Mouse (Mus musculus) natural killer cell, adult 2 months (primary cell): ENCODE data around the gene Ccdc162.

ENCODE experiments used
- DNase-seq, 2 experiments: peaks; one replicate each; pipeline ENCODE4 v3.0.0; 2022; ENCODE audit warnings: low spot score in 2 of 2

Ccdc162 gene

DNA sequence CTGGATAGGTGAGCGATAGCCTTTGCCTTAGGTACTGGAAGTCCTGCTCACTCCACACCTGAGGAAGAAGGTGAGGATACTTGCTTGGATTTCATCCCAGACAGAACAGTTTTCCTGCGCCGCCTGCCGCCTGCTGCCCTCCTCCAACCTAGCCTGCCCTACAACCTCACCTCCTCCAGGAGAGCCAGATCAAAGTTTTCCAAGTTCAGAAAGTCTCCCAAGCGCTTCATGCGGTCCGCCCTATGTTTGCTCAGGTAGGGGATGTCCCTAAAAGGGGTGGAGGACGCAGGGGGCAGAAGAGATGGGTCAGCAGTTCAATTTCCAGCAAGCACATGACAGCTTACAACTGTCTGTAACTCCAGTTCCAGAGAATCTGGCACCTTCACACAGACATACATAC, 227.1 kb downstream of the Ccdc162 start:
- no peak for DNase-seq

DNA sequence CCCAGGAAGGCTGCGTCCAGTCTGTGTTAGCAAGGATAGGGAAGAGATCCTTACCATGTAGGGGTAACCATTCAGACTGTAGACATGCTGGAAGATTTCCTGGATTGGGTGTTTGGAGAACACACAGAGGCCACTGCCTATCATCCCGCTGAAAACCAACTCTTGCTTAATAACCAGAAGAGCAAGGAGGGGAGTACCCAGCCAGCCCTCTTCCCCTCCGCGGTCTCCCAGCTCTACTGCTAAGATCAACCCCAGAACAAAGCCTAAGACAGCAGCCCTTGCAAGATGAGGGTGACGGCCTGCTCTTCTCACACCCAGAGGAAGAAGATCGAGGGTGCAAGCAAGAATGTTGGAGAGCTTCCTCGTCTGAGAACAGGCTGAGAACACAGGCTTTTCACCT, 227.6 kb downstream of the Ccdc162 start:
- no peak for DNase-seq
